Mouse (Mus musculus): Measurements from ENCODE around the gene Zbtb38. TPM values are rescaled to one million over a fixed set of nuclear protein-coding genes. Genes with fewer than 3 reads are reported as not detected.
"Not testable (repeated sequence)": the region's sequence is repeated elsewhere in the genome, so short reads cannot be mapped to it uniquely, and the experiment has no call there.

Zbtb38 gene
- polyA plus RNA-seq, 1 experiment = 5.9 TPM

- Histone ChIP-seq H3K27ac (ENCODE audit: insufficient read depth, low read length) (no peak overlapping the region), H3K27me3 (ENCODE audit: control insufficient read depth, insufficient read depth, low read length) (no peaks in the 10 kb centered on the region), H3K36me3 (ENCODE audit: control insufficient read depth, insufficient read depth, low read length) (no peaks in the 10 kb centered on the region), H3K4me3 (ENCODE audit: extremely low read depth, insufficient read depth, insufficient read length) (no peak overlapping the region), H3K4me1 (ENCODE audit: control insufficient read depth, insufficient read depth, insufficient read length) (peaks cover 2% of the 10 kb centered on the region)
- TF ChIP-seq POLR2A (IDR thresholded peaks at IDR 0.05; ENCODE audit: low read depth, low read length) (no peak), CTCF (IDR thresholded peaks at IDR 0.05; ENCODE audit: extremely low read depth, insufficient read depth, insufficient read length, insufficient replicate concordance) (no peak)
- WGBS = 41% methylated on average over 2 of the region's 2 CpGs
- no peak for DNase-seq (ENCODE audit: low read depth in 1 of 2, low spot score in 2 of 2)
Measured at GRCm38 (mm10) chr9:96646668-96647295, 105.8 kb downstream of the Zbtb38 start.

GRCm38 (mm10) chr9:96644840-96645239 is 107.8 kb downstream of the Zbtb38 start:
- TF ChIP-seq CTCF (IDR thresholded peaks at IDR 0.05; ENCODE audit: extremely low read depth, insufficient read depth, insufficient read length, insufficient replicate concordance) (no peak), POLR2A (IDR thresholded peaks at IDR 0.05; ENCODE audit: low read depth, low read length) (no peak)
- no peaks in the 10 kb centered on the region for H3K27me3 ChIP-seq (ENCODE audit: control insufficient read depth, insufficient read depth, low read length)
- H3K4me3 ChIP-seq (ENCODE audit: extremely low read depth, insufficient read depth, insufficient read length) = no peak overlapping the region
- 50% methylated on average over 2 of the region's 2 CpGs for WGBS
- H3K27ac ChIP-seq (ENCODE audit: insufficient read depth, low read length) = no peak overlapping the region
- H3K36me3 ChIP-seq (ENCODE audit: control insufficient read depth, insufficient read depth, low read length) = no peaks in the 10 kb centered on the region
- peaks cover 1% of the 10 kb centered on the region for H3K4me1 ChIP-seq (ENCODE audit: control insufficient read depth, insufficient read depth, insufficient read length)
- DNase-seq (ENCODE audit: low read depth in 1 of 2, low spot score in 2 of 2) = no peak

- not testable (repeated sequence) for DNase-seq (ENCODE audit: low read depth in 1 of 2, low spot score in 2 of 2); H3K4me3 ChIP-seq (ENCODE audit: extremely low read depth, insufficient read depth, insufficient read length); H3K27me3 ChIP-seq (ENCODE audit: control insufficient read depth, insufficient read depth, low read length); H3K36me3 ChIP-seq (ENCODE audit: control insufficient read depth, insufficient read depth, low read length); H3K4me1 ChIP-seq (ENCODE audit: control insufficient read depth, insufficient read depth, insufficient read length); H3K27ac ChIP-seq (ENCODE audit: insufficient read depth, low read length)
- WGBS = 47% methylated on average over 3 of the region's 3 CpGs
Measured at GRCm38 (mm10) chr9:96644002-96644401, 108.6 kb downstream of the Zbtb38 start.

GRCm38 (mm10) chr9:96639451-96639850 is 113.2 kb downstream of the Zbtb38 start:
- DNase-seq (ENCODE audit: low read depth in 1 of 2, low spot score in 2 of 2) = no peak
- H3K4me3 ChIP-seq (ENCODE audit: extremely low read depth, insufficient read depth, insufficient read length) = no peak overlapping the region
- WGBS = 96% methylated on average over 7 of the region's 7 CpGs
- H3K27me3 ChIP-seq (ENCODE audit: control insufficient read depth, insufficient read depth, low read length) = no peaks in the 10 kb centered on the region
- H3K36me3 ChIP-seq (ENCODE audit: control insufficient read depth, insufficient read depth, low read length) = no peaks in the 10 kb centered on the region
- TF ChIP-seq CTCF (IDR thresholded peaks at IDR 0.05; ENCODE audit: extremely low read depth, insufficient read depth, insufficient read length, insufficient replicate concordance) (no peak), POLR2A (IDR thresholded peaks at IDR 0.05; ENCODE audit: low read depth, low read length) (no peak)
- H3K27ac ChIP-seq (ENCODE audit: insufficient read depth, low read length) = no peak overlapping the region
- H3K4me1 ChIP-seq (ENCODE audit: control insufficient read depth, insufficient read depth, insufficient read length) = no peaks in the 10 kb centered on the region

GRCm38 (mm10) chr9:96638508-96638907 is 114.1 kb downstream of the Zbtb38 start:
- Histone ChIP-seq H3K4me1 (ENCODE audit: control insufficient read depth, insufficient read depth, insufficient read length) (peaks cover 2% of the 10 kb centered on the region; the same call in 1 of the 2 replicates), H3K4me3 (ENCODE audit: extremely low read depth, insufficient read depth, insufficient read length) (no peak overlapping the region), H3K27ac (ENCODE audit: insufficient read depth, low read length) (no peak overlapping the region), H3K36me3 (ENCODE audit: control insufficient read depth, insufficient read depth, low read length) (no peaks in the 10 kb centered on the region), H3K27me3 (ENCODE audit: control insufficient read depth, insufficient read depth, low read length) (no peaks in the 10 kb centered on the region)
- no peak for DNase-seq (ENCODE audit: low read depth in 1 of 2, low spot score in 2 of 2)
- TF ChIP-seq POLR2A (IDR thresholded peaks at IDR 0.05; ENCODE audit: low read depth, low read length) (no peak), CTCF (IDR thresholded peaks at IDR 0.05; ENCODE audit: extremely low read depth, insufficient read depth, insufficient read length, insufficient replicate concordance) (no peak)
- 80% methylated on average over 7 of the region's 7 CpGs for WGBS

- Histone ChIP-seq H3K36me3 (ENCODE audit: control insufficient read depth, insufficient read depth, low read length) (no peaks in the 10 kb centered on the region), H3K27ac (ENCODE audit: insufficient read depth, low read length) (no peak overlapping the region), H3K4me1 (ENCODE audit: control insufficient read depth, insufficient read depth, insufficient read length) (peaks cover 2% of the 10 kb centered on the region; the same call in 1 of the 2 replicates), H3K27me3 (ENCODE audit: control insufficient read depth, insufficient read depth, low read length) (no peaks in the 10 kb centered on the region), H3K4me3 (ENCODE audit: extremely low read depth, insufficient read depth, insufficient read length) (no peak overlapping the region)
- WGBS = 34% methylated on average over 7 of the region's 7 CpGs
- no peak for DNase-seq (ENCODE audit: low read depth in 1 of 2, low spot score in 2 of 2)
- TF ChIP-seq CTCF (IDR thresholded peaks at IDR 0.05; ENCODE audit: extremely low read depth, insufficient read depth, insufficient read length, insufficient replicate concordance) (no peak), POLR2A (IDR thresholded peaks at IDR 0.05; ENCODE audit: low read depth, low read length) (no peak)
Measured at GRCm38 (mm10) chr9:96637157-96637548, 115.5 kb downstream of the Zbtb38 start.

GRCm38 (mm10) chr9:96636423-96637156 is 116.0 kb downstream of the Zbtb38 start:
- Histone ChIP-seq H3K27ac (ENCODE audit: insufficient read depth, low read length) (no peak overlapping the region), H3K27me3 (ENCODE audit: control insufficient read depth, insufficient read depth, low read length) (no peaks in the 10 kb centered on the region), H3K4me3 (ENCODE audit: extremely low read depth, insufficient read depth, insufficient read length) (peak overlapping the region; percentile 39; the same call in 1 of the 2 replicates), H3K36me3 (ENCODE audit: control insufficient read depth, insufficient read depth, low read length) (no peaks in the 10 kb centered on the region), H3K4me1 (ENCODE audit: control insufficient read depth, insufficient read depth, insufficient read length) (peaks cover 4% of the 10 kb centered on the region; the same call in 1 of the 2 replicates)
- no peak for DNase-seq (ENCODE audit: low read depth in 1 of 2, low spot score in 2 of 2)
- 11% methylated on average over 9 of the region's 9 CpGs for WGBS
- TF ChIP-seq POLR2A (IDR thresholded peaks at IDR 0.05; ENCODE audit: low read depth, low read length) (no peak), CTCF (IDR thresholded peaks at IDR 0.05; ENCODE audit: extremely low read depth, insufficient read depth, insufficient read length, insufficient replicate concordance) (no peak)

Measured in spleen, adult 2 months (tissue).